Mouse (Mus musculus): ENCODE data around the gene Alg12. TPM values are rescaled to one million over a fixed set of nuclear protein-coding genes. Genes with fewer than 3 reads are reported as not detected.
"Not testable (repeated sequence)": the region's sequence is repeated elsewhere in the genome, so short reads cannot be mapped to it uniquely, and the experiment has no call there.

Gene Alg12
- polyA plus RNA-seq, 1 experiment: 16.6 TPM

DNA sequence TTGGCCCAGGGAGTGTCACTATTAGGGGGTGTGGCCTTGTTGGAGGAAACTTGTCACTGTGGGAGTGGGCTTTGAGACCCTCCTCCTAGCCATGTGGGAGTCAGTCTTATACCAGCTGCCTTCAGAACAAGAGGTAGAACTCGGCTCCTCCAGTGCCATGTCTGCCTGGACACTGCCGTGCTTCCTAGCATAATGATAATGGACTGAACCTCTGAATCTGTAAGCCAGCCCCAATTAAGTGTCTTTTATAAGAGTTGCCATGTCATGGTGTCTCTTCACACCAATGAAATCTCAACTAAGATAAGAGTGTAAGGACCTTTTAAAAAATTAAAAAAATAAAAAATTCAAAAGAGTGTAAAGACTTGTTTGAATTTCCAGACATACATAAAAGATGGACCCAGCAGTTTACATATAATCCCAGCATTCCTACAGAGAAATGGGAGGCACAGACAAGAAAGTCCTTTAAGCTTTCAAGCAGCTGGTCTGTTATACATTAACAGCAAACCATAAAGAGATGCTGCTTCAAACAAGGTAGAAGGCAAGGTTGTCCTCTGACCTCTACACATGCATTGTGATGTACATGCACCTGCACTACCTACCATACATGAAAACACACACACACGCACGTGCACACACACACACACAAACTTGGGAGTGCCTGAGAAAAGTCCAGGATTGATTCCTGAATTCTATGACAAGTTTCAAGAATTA is 26.8 kb downstream of the Alg12 start:
- DNase-seq (ENCODE audit: low read depth in 1 of 2, low spot score in 2 of 2): no peak
- 86% methylated on average over 4 of the region's 4 CpGs for WGBS
- no peak overlapping the region for H3K27ac ChIP-seq (ENCODE audit: insufficient read depth, low read length)
- no peaks in the 10 kb centered on the region for H3K36me3 ChIP-seq (ENCODE audit: control insufficient read depth, insufficient read depth, low read length)
- TF ChIP-seq CTCF (IDR thresholded peaks at IDR 0.05; ENCODE audit: extremely low read depth, insufficient read depth, insufficient read length, insufficient replicate concordance): no peak
- TF ChIP-seq POLR2A (IDR thresholded peaks at IDR 0.05; ENCODE audit: low read depth, low read length): no peak
- no peaks in the 10 kb centered on the region for H3K4me1 ChIP-seq (ENCODE audit: control insufficient read depth, insufficient read depth, insufficient read length)
- H3K4me3 ChIP-seq (ENCODE audit: extremely low read depth, insufficient read depth, insufficient read length): no peak overlapping the region
- no peaks in the 10 kb centered on the region for H3K27me3 ChIP-seq (ENCODE audit: control insufficient read depth, insufficient read depth, low read length)

DNA sequence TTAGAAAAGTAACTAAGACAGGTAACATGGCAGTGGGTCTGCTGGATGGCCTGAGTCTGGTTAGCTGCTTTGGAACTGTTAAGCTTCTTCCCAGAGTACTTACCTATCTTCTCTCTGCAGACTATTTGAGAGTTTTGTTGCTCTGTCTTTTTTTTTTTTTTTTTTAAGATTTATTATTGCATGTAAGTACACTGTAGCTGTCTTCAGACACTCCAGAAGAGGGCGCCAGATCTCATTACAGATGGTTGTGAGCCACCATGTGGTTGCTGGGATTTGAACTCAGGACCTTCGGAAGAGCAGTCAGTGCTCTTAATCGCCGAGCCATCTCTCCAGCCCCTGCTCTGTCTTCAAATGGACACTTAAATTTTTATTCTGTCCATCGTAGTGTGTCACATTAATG is 44.5 kb downstream of the Alg12 start:
- H3K36me3 ChIP-seq (ENCODE audit: control insufficient read depth, insufficient read depth, low read length): peaks cover 11% of the 10 kb centered on the region
- not testable (repeated sequence) for H3K4me3 ChIP-seq (ENCODE audit: extremely low read depth, insufficient read depth, insufficient read length); H3K4me1 ChIP-seq (ENCODE audit: control insufficient read depth, insufficient read depth, insufficient read length); DNase-seq (ENCODE audit: low read depth in 1 of 2, low spot score in 2 of 2); H3K27me3 ChIP-seq (ENCODE audit: control insufficient read depth, insufficient read depth, low read length); H3K27ac ChIP-seq (ENCODE audit: insufficient read depth, low read length)
- WGBS: 92% methylated on average over 5 of the region's 5 CpGs

DNA sequence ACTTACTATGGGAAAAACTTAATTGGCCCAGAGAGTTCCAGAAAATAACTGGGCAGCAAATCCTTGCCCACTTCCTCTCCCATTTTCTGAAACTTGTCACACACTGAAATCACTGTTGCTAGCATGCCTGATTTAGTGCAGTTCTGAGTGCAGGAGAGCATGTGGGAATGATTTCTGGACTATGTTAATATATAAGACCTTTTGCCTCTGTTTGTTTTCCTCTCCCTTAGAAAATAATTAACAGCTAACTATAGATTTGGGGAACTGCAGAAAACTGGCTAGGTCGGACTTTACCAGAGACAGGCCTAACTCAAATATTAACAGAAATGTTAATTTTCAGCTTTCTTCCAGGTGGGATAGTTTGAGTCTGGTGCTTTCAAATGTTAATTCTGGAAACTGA is 50.6 kb downstream of the Alg12 start:
- 92% methylated on average over 1 of the region's 1 CpGs for WGBS
- no peak overlapping the region for H3K27ac ChIP-seq (ENCODE audit: insufficient read depth, low read length)

DNA sequence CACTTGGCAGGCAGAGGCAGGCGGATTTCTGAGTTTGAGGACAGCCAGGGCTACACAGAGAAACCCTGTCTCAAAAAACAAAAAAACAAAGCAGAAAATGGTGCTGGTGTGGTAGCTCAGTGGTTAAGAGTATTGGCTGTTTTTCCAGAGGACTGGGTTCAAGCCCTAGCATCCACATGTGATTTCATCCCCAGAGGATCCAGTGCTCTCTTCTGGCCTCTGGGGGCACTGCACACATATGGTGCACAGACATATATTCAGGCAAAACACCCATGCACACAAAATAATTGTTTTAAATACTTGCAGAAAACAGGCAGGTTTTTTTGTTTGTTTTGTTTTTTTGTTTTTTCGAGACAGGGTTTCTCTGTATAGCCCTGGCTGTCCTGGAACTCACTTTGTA is 53.0 kb downstream of the Alg12 start:
- not testable (repeated sequence) for H3K36me3 ChIP-seq (ENCODE audit: control insufficient read depth, insufficient read depth, low read length); H3K27ac ChIP-seq (ENCODE audit: insufficient read depth, low read length); H3K4me3 ChIP-seq (ENCODE audit: extremely low read depth, insufficient read depth, insufficient read length); DNase-seq (ENCODE audit: low read depth in 1 of 2, low spot score in 2 of 2); H3K4me1 ChIP-seq (ENCODE audit: control insufficient read depth, insufficient read depth, insufficient read length); H3K27me3 ChIP-seq (ENCODE audit: control insufficient read depth, insufficient read depth, low read length)
- WGBS: 95% methylated on average over 2 of the region's 2 CpGs

More for the DNA sequence above, 50.6 kb downstream of the Alg12 start:
- Histone ChIP-seq H3K36me3 (ENCODE audit: control insufficient read depth, insufficient read depth, low read length) (peaks cover 5% of the 10 kb centered on the region; the same call in 1 of the 2 replicates), H3K4me3 (ENCODE audit: extremely low read depth, insufficient read depth, insufficient read length) (no peak overlapping the region), H3K27me3 (ENCODE audit: control insufficient read depth, insufficient read depth, low read length) (no peaks in the 10 kb centered on the region), H3K4me1 (ENCODE audit: control insufficient read depth, insufficient read depth, insufficient read length) (no peaks in the 10 kb centered on the region)
- no peak for TF ChIP-seq POLR2A (IDR thresholded peaks at IDR 0.05; ENCODE audit: low read depth, low read length)
- DNase-seq (ENCODE audit: low read depth in 1 of 2, low spot score in 2 of 2): no peak

DNA sequence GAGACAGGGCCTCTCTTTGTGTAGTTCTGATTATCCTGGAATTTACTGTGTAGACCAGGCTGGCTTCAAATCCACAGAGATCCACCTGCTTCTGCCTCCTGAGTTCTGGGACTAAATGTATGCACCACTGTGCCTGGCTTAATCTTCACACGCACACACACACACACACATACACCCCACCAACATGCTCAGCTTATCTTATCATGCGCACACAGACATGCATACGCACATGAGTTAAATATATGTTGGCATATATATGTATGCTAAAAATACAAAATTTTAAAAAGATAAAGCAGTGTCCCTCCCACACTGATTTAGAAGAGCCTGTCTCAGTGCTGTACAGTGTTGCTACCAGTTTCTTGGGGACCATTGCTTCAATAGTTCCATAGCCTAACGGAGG is 57.6 kb downstream of the Alg12 start:
- Histone ChIP-seq H3K36me3 (ENCODE audit: control insufficient read depth, insufficient read depth, low read length) (peaks cover 4% of the 10 kb centered on the region), H3K4me1 (ENCODE audit: control insufficient read depth, insufficient read depth, insufficient read length) (no peaks in the 10 kb centered on the region), H3K27ac (ENCODE audit: insufficient read depth, low read length) (no peak overlapping the region), H3K4me3 (ENCODE audit: extremely low read depth, insufficient read depth, insufficient read length) (no peak overlapping the region), H3K27me3 (ENCODE audit: control insufficient read depth, insufficient read depth, low read length) (no peaks in the 10 kb centered on the region)
- DNase-seq (ENCODE audit: low read depth in 1 of 2, low spot score in 2 of 2): no peak
- 90% methylated on average over 4 of the region's 4 CpGs for WGBS
- no peak for TF ChIP-seq POLR2A (IDR thresholded peaks at IDR 0.05; ENCODE audit: low read depth, low read length)
- no peak for TF ChIP-seq CTCF (IDR thresholded peaks at IDR 0.05; ENCODE audit: extremely low read depth, insufficient read depth, insufficient read length, insufficient replicate concordance)

DNA sequence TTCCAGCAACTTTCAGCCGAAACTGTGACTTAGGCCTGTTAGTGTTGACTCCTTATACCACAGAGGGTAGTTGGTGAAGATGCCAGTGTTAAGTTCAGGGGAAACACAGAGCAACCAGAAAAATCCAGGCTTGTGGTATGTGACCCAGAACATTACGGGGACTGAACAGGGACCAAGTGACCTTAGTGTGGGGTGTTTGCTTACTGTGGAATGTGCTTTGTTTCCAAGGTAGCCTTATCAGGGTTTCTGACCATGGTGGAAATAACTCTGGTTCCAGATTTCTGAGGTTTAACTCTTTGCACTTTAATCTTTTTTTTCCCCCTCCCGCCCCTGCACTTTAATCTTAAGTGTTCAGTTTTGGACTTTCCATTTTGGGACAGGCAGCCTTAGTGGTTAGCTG is 61.1 kb downstream of the Alg12 start:
- H3K27ac ChIP-seq (ENCODE audit: insufficient read depth, low read length): no peak overlapping the region
- WGBS: 78% methylated on average over 3 of the region's 3 CpGs

DNA sequence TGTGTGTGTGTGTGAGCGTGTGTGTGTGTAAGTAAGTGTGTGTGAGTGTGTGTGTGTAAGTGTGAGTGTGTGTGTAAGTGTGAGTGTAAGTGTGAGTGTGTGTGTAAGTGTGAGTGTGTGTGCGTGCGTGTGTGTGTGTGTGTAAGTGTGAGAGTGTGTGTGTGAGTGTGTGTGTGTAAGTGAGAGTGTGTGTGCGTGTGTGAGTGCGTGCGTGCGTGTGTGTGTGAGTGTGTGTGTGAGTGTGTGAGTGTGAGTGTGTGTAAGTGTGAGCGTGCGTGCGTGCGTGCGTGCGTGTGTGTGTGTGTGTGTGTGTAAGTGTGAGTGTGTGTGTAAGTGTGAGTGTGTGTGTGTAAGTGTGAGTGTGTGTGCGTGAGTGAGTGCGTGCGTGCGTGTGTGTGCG is 63.4 kb downstream of the Alg12 start:
- whole genome bisulfite sequencing: 98% methylated on average over 18 of the region's 18 CpGs
- peaks cover 6% of the 10 kb centered on the region for H3K36me3 ChIP-seq (ENCODE audit: control insufficient read depth, insufficient read depth, low read length)

More for the DNA sequence above, 61.1 kb downstream of the Alg12 start:
- DNase-seq (ENCODE audit: low read depth in 1 of 2, low spot score in 2 of 2): no peak
- Histone ChIP-seq H3K36me3 (ENCODE audit: control insufficient read depth, insufficient read depth, low read length) (peaks cover 6% of the 10 kb centered on the region), H3K4me3 (ENCODE audit: extremely low read depth, insufficient read depth, insufficient read length) (no peak overlapping the region), H3K27me3 (ENCODE audit: control insufficient read depth, insufficient read depth, low read length) (no peaks in the 10 kb centered on the region), H3K4me1 (ENCODE audit: control insufficient read depth, insufficient read depth, insufficient read length) (no peaks in the 10 kb centered on the region)
- TF ChIP-seq POLR2A (IDR thresholded peaks at IDR 0.05; ENCODE audit: low read depth, low read length) (no peak), CTCF (IDR thresholded peaks at IDR 0.05; ENCODE audit: extremely low read depth, insufficient read depth, insufficient read length, insufficient replicate concordance) (no peak)

More for the DNA sequence above, 63.4 kb downstream of the Alg12 start:
- TF ChIP-seq CTCF (IDR thresholded peaks at IDR 0.05; ENCODE audit: extremely low read depth, insufficient read depth, insufficient read length, insufficient replicate concordance) (no peak), POLR2A (IDR thresholded peaks at IDR 0.05; ENCODE audit: low read depth, low read length) (no peak)
- Histone ChIP-seq H3K4me3 (ENCODE audit: extremely low read depth, insufficient read depth, insufficient read length) (no peak overlapping the region), H3K27me3 (ENCODE audit: control insufficient read depth, insufficient read depth, low read length) (no peaks in the 10 kb centered on the region), H3K4me1 (ENCODE audit: control insufficient read depth, insufficient read depth, insufficient read length) (peaks cover under 1% of the 10 kb centered on the region; the same call in 1 of the 2 replicates), H3K27ac (ENCODE audit: insufficient read depth, low read length) (no peak overlapping the region)
- DNase-seq (ENCODE audit: low read depth in 1 of 2, low spot score in 2 of 2): no peak

Other genes starting within 250 kb of the Alg12 start
- not detected in 2 replicates for gene Zdhhc25, start 219.0 kb downstream of the Alg12 start, polyA plus RNA-seq (2012; rRNA removed)
- 12.6 and 13.2 TPM in 2 replicates for gene Brd1, start 85.1 kb downstream of the Alg12 start, polyA plus RNA-seq (2012; rRNA removed)
- 5.0 and 5.8 TPM in 2 replicates for gene Zbed4, start 67.7 kb downstream of the Alg12 start, polyA plus RNA-seq (2012; rRNA removed)
- 35.7 and 38.9 TPM in 2 replicates for gene Creld2, start 328 bp upstream of the Alg12 start, polyA plus RNA-seq (2012; rRNA removed)
- gene Pim3, start 42.9 kb upstream of the Alg12 start, polyA plus RNA-seq (2012; rRNA removed): 16.2 and 20.8 TPM in 2 replicates
- not detected in 2 replicates for gene Ttll8, start 135.1 kb upstream of the Alg12 start, polyA plus RNA-seq (2012; rRNA removed)
- gene Mlc1, start 159.7 kb upstream of the Alg12 start, polyA plus RNA-seq (2012; rRNA removed): 1.1 TPM in 2 replicates
- gene Mov10l1, start 163.6 kb upstream of the Alg12 start, polyA plus RNA-seq (2012; rRNA removed): not detected in 2 replicates
- not detected in 2 replicates for gene Panx2, start 240.4 kb upstream of the Alg12 start, polyA plus RNA-seq (2012; rRNA removed)

All from spleen, adult 2 months (tissue).